Mouse (Mus musculus): ENCODE measurements around the gene Pfdn6.

The Pfdn6 gene

DNA sequence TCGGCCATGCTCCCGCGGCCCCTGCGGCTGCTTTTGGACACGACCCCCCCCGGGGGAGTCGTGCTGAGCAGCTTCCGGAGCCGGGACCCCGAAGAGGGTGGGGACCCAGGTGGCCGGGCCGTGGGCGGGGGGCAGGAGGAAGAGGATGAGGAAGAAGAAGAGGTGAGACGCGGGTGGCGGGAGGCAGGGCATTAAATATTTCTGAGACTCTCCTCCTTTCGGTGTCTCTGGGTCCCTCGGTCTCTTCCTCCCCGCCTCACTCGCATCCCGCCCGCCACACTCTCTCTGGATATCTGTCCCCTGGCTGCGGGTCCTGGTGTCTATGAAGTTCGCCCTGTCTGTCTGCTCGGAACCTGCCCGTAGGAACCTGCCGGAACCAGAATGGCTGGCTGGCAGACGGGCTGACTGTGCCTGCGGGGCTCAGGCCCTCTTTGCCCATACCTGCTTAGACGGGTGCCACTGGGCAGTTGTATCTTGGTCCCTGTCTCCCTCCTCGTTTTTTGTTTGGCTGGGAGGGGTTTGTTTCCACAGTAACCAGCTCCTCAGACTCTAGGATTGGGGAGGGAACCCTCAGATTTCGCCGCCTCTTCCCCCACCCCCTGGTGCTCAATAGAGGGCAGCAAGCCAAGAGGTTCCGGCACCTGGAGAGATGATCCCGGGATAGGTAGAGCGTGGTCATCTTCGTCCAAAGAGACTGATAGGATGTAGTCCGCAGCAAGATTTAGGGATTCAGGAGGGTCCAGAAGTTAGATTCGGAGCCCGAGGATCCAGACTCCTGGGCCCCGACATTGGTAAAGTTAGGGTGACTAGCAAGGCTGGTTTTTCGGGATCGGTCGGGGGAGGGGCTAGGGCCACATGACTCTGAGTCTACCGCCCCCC, 9.6 kb downstream of the Pfdn6 start:
- peak; percentile 84 for DNase-seq

GRCm38 (mm10) chr17:33929371-33930279, 10.5 kb downstream of the Pfdn6 start, which contains the start of gene Rgl2:
Rgl2 (plus strand) TSS chr17:33929543.
- DNase-seq, result peak; percentile 92

DNA sequence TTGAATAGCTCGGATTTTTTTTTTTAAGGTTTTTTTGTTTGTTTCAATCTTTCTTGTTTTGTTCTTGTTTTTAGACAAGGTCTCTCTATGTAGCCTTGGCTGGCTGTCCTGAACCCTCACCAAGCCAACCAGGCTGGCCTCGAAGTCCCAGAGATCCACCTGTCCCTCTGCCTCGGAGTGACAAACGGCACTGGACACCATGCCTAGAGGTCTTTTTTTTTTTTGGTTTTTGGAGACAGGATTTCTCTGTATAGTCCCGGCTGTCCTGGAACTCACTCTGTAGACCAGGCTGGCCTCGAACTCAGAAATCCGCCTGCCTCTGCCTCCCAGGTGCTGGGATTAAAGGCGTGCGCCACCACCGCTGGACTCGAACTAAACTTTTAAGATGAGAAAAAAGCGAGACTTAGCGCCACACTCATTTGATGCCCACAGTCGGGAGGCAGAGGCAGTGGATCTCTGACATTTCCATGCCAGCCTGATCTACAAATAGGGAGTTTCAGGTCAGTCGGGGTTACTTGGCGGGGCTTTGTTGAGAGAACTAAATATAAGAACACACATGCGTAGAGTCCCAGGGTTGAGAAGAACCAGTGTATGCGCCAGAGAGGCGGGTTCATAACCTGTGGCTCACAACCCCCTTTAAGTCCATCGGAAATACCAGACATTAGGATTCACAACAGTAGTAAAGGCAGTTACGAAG, 11.7 kb downstream of the Pfdn6 start:
- no peak for DNase-seq

- peak; percentile 57 for DNase-seq
Observed at GRCm38 (mm10) chr17:33926207-33926932, 13.8 kb downstream of the Pfdn6 start.

DNA sequence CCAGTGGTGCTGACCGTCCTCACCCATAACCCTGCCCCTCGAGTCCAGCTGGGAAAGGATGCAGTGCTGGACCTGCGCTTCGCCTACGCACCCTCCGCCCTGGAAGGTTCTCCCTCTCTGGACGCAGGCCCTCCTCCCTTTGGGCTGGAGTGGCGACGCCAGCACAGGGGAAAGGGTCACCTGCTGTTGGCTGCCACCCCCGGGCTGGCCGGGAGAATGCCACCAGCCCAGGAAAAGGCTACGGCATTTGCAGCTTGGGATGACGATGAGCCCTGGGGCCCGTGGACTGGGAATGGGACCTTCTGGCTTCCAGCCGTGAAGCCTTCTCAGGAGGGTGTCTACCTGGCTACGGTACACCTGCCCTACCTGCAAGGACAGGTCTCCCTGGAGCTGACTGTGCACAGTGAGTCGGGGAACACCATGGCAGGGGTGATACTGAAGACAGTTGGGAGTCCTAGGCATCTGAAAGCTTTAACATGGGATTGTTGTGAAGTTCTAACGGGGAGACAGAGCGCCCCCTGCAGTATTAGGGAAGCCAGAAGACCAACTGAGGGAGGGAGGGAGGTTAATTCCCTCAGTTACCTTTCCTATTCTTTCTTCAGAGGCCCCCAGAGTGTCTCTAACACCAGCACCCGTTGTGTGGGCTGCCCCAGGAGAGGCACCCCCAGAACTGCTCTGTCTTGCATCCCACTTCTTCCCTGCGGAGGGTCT, 14.6 kb downstream of the Pfdn6 start:
- DNase-seq, result no peak

- DNase-seq, result peak; percentile 59
Observed at GRCm38 (mm10) chr17:33924577-33925283, 15.4 kb downstream of the Pfdn6 start.

DNA sequence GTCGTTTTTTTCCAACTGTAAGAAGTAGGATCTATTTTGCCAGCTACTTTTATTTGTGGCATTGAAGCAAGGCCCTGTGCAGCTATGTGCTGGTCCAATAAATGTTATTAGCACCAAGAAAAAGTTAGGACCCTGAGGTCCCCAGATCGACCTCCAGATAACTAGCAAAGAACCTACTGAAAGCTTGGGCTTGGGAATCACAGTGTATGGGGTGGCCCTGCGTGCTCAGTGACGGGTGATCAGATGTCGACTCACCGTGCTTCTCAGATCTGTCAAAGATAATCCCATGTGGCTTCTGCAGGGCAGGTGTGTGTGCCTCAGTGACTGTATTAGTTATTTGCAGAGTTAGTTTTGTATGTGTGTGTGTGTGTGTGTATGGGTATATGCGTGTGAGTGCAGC, 18.8 kb downstream of the Pfdn6 start:
- DNase-seq, result no peak

- DNase-seq, result peak; percentile 91
Observed at GRCm38 (mm10) chr17:33920282-33921097, 19.7 kb downstream of the Pfdn6 start.

DNA sequence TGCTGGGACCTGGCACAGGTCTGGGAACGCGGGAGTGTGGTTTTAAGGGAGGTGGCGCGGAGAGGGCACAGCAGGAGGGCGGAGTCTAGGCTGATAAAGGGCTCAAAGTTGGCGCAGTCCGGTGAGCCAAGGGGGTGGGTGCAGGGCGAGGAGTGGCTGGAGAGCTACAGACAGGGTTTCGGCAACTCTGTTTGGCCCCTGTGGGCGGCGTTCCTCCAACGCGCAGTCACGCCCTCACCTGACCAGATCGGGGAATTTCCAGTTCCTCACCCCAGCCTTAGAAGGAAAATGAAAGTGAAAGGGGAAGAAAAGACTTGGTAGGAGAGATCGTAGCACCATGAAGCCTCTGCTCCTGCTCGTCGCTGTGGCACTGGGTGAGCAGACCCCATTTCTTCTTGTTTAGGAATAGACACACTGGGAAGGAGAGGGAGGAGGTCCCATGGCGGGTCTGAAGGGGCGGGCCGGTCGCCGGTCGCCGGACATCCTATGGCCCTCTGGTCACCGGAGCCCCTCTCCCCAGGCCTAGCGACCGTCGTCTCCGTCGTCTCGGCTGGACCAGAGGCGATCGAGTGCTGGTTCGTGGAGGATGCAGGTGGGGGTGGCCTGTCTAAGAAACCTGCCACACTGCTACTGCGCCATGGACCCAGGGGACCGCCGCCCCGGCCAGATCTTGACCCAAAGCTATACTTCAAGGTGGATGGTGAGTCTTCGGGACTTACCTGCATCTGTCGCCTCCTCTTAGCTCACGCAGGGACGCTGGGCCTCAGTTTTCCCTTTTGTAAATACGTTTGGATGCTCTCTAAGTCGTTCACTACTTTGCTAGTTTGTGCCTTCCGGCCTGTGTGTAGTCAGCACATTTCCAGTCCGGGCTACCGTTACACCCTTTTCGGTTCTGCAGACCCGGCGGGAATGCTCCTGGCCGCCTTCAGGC, 20.5 kb downstream of the Pfdn6 start:
- peak; percentile 92 for DNase-seq

- peak; percentile 35 for DNase-seq
Observed at GRCm38 (mm10) chr17:33918293-33919203, 21.6 kb downstream of the Pfdn6 start.

GRCm38 (mm10) chr17:33917656-33918292, 22.4 kb downstream of the Pfdn6 start:
- DNase-seq, result peak; percentile 27

GRCm38 (mm10) chr17:33916847-33917655, 23.1 kb downstream of the Pfdn6 start:
- DNase-seq, result peak; percentile 35

DNA sequence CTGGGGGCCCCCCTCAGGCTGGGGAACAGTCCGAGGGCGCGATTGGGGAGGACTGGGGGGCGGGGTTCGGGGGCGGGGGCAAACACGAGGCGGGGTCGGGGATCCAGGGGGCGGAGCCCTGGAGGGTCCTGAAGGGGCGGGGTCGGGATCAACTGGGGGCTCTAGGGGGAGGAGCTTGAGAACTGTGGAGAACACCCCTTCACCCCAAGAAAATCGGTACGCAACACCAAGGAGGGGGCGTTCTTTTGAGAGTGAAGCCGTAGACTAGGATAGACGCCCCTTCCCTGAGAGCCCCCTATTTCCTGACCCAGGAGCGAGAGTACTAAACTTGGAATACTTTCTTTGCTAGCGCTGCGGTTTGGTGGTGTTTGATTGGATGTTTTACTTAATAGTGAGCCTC, 23.8 kb downstream of the Pfdn6 start:
- peak; percentile 52 for DNase-seq

- DNase-seq, result peak; percentile 99
Observed at GRCm38 (mm10) chr17:33915671-33916250, 24.4 kb downstream of the Pfdn6 start, which contains the start of the genes Tapbp and Zbtb22. Tapbp (plus strand) TSS chr17:33915899. Zbtb22 (plus strand) TSS chr17:33915904.

DNA sequence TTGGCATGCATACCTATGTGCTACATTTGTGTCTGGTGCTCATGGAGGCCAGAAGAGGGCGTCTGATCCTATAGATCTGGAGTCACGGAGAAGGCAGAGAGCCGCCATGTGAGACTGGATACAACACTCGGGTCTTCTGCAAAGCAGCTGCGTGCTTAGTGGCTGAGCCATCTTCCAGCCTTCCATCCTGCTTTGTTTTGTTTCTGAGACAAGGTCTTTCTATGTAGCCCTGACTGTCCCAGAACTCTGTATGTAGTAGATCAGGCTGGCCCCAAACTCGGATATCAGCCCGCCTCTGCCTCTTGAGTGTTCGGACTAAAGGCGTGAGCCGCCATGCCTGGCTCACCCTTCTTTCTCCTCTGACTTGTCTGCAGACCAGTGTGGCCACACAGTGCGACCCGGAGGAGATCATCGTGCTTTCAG, 25.2 kb downstream of the Pfdn6 start:
- DNase-seq, result peak; percentile 35

DNA sequence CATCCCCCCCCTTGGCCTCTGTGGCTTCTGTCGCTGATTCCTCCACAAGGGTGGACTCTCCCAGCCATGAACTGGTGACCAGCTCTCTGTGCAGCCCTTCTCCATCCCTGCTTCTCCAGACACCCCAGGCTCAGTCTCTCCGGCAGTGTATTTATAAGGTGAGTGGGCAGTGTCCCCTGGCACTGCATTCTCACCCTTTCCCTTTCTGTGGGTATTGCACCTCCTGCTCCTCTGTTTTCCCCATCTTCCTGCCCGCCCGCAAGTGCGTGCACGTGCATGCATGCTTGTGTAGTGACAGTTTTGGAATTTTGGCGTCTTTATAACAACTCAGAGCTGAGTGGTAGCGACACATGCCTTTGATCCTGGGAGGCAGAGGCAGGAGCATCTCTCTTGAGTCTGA, 26.2 kb downstream of the Pfdn6 start:
- peak; percentile 9 for DNase-seq
